Mouse (Mus musculus) C2C12 (cell line): ENCODE measurements around the gene Thumpd1.

Experiments
- CEBPB ChIP-seq: IDR thresholded peaks from one replicate; pipeline ENCODE4 v1.6.1; 2011; ENCODE audit warnings: low read depth, mild to moderate bottlenecking, control low read depth, moderate library complexity
- CTCF ChIP-seq: IDR thresholded peaks from one replicate; pipeline ENCODE4 v1.5.1; 2011; ENCODE audit not compliant: control insufficient read depth, insufficient read depth, insufficient read length
- FOSL1 ChIP-seq: IDR thresholded peaks from one replicate; pipeline ENCODE4 v1.8.0; 2011; ENCODE audit warnings: mild to moderate bottlenecking, low read length; ENCODE audit not compliant: poor library complexity, insufficient read depth, severe bottlenecking
- MAX ChIP-seq: IDR thresholded peaks from one replicate; pipeline ENCODE4 v1.6.1; 2011; ENCODE audit warnings: mild to moderate bottlenecking, control low read depth
- MYOD1 ChIP-seq: IDR thresholded peaks from one replicate; pipeline ENCODE4 v1.6.1; 2011; ENCODE audit warnings: low read depth; ENCODE audit not compliant: control insufficient read depth, insufficient read length
- MYOG ChIP-seq: IDR thresholded peaks from one replicate; pipeline ENCODE4 v1.6.1; 2011; ENCODE audit not compliant: control insufficient read depth, insufficient read length; ENCODE audit errors: extremely low read depth
- USF1 ChIP-seq: IDR thresholded peaks from one replicate; pipeline ENCODE4 v1.6.1; 2011; ENCODE audit warnings: low read depth, mild to moderate bottlenecking, control low read depth, moderate library complexity

- TF ChIP-seq CTCF: peak; percentile 53
- no peak for TF ChIP-seq USF1
- TF ChIP-seq MAX: peak; percentile 98
- TF ChIP-seq MYOD1: no peak
- no peak for TF ChIP-seq MYOG
- TF ChIP-seq CEBPB: peak; percentile 64
- TF ChIP-seq FOSL1: no peak
Observed at GRCm38 (mm10) chr7:119720253-119720946, at the start of gene Thumpd1.
